Mouse (Mus musculus) frontal cortex, adult 2 months (tissue): Measurements from ENCODE around the gene Tmem114. TPM values are rescaled to one million over a fixed set of nuclear protein-coding genes. Genes with fewer than 3 reads are reported as not detected.

Experiments
- DNase-seq, 2 experiments: peaks; one replicate each; pipeline ENCODE4 v3.0.0; 2022; ENCODE audit warnings: low spot score in 1 of 2; ENCODE audit errors: extremely low spot score in 1 of 2
- polyA plus RNA-seq: library from polyadenylated mRNA; depleted of rRNA; stranded (reverse); fragments of >200 nt; gene quantifications from 2 replicates; pipeline ENCODE4 v1.2.3, GENCODE M21; 2012; rRNA removed

Gene Tmem114
- polyA plus RNA-seq: 1.8 and 2.6 TPM in 2 replicates

DNA sequence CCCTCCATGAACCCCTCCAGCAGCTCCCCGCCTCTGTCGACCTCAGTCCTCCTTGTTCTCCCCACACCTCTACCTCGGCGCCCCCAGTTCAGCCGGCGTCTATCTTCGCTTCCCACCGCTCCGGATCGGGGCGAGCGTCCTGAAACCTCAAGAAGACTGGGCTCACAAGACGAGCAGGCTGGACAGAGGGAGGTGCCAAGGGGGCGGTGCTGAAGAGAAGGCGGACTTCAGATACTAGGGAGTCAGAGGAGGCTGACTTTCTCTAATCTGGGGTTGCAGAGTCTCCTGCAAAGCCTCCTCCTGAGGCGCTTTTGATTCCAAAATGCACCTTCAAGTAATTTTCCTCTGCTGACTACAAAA is at the start of gene Tmem114:
TSS of gene Tmem114 (minus strand) at position 166 of the 360 bp plus-strand sequence.
- peak in 1 of 2 experiments; percentile 26 for DNase-seq

DNA sequence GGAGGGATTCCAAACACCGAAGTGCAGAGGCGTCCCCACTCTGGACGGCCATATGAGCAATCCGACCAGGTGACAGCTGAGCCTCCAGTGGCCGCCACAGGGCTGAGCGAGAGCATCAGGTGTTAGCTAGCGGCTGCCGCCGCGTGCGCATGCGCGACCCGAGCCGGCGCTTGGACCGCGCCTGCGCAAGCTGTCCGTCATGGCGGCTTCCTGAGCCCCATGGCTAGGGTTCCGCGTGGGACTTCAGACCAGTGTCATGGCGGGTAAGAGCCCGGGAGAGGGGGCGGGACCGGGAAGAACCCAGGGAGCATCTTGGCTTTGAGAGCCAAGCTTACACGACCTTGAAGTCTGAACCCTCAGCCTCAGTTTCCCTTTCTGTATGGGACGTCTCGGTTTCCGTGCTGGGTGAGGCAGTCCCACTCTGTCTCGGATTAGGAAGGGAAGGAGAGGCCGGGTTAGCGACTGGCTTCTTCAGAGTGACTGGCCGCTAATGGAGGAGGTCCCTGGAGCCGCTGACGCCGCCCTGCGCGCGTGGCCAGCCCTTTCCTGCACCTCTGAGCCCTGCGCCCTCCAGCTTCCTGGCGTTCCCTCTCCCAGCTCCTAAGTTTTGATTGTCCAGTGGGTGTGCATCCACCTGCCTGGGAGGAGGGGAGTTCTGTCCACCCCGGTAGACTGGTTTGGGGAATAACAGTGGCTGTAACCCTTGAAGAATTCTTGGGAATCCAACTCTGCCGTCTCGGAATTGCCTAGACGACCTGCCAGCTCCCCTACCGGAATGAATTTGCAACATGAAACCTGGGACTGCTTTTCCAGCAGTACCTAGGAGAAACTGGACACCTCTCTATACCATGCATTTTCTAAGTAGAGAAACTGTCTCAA is 45.9 kb upstream of the Tmem114 start, which contains the start of gene Mettl22:
TSS of gene Mettl22 (plus strand) at position 186 of the 879 bp plus-strand sequence.
- DNase-seq: peak; percentile 86 to 93

DNA sequence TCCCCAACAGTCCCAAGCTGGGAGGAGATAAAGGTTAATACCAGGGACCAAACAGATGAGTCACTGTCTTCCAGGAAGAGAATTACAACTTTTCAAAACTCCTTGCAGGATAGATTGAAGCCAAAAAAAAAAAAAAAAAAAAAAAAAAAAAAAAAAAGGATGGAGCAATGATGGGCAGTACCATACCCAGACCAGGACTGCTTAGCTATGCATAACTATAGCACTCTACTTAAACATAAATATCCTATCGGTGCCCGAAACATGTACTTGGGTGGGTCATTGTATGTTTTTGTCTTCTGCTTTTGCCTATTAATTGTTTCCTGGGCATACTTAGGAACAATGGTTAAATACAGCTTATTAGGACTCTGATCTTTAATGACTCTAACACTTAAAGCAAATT is 45.2 kb upstream of the Tmem114 start:
- no peak for DNase-seq

DNA sequence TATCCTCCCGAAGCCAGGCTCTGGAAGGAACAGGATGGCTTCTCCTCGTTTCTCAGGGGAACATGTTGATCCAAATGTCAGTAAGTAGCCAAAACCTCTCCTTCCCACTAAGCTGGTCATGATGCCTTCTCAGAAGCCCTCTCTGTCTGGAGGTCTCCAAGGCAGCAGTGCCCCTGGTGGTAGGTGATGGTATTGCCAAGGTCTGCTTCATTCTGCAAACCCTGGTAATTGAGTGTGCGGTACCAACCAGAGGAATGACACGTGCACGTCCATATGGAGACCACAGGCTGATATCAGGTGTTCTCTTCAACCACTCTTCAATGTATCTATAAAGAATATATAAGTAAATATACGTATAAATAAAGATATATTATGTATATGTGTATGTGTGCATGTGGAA is 34.2 kb upstream of the Tmem114 start:
- peak in 1 of 2 experiments; percentile 74 for DNase-seq

DNA sequence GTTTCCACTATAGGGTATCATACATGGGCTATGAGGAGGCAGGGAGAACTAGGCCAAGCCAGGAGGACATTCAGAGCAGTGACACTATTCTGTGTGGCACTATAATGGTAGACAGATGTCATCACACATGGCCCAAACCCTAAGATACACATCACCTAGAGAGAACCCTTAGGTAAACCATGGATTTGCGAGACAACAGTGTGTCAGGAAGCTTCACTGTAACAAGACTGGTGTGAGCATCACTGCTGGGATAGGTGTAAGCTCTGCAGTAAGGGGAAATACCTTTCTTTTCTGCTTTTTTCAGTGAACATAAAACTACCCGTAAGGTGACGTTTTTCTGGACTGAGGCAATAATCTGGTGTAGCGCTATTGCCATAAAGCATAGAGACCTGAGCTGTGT is 33.5 kb upstream of the Tmem114 start:
- no peak for DNase-seq

DNA sequence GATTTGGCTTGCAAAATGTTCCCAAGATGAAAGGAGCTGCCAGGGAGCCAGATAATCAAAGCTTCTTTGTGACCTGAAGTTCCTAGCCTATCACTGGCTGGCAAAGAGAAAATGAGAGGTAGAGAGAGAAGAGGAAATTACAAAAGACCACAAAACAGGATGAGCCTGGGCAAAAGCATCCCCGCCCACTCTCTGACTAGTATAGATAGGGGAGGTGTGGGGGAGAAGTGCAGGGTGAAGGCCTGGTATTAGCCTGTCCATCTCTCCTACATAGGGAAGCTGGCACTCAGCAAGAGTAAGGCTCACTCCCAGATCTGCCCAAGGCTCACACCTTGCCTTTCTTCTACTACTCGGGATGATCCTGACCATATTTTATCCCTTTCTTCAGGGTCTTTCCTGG is 30.3 kb upstream of the Tmem114 start:
- no peak for DNase-seq

DNA sequence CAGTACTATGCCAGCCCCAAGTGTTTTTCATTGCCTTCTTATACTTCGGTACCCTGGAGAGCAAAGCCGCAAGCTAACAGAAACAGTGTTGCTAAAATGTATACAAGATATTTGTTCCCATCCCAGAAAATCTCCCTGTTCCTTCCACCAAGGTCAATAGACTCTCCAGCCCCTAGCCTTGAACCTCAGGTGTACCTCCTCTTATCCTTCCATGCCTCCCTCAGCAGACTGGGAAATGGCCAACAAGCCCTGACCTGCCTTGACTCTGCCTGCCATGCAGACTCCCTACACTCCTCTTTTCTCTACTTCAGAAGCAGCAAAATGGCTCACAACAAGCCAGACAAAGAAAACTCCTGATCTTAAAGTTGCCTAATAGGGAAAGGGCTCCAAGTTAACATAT is 28.4 kb upstream of the Tmem114 start:
- no peak for DNase-seq

DNA sequence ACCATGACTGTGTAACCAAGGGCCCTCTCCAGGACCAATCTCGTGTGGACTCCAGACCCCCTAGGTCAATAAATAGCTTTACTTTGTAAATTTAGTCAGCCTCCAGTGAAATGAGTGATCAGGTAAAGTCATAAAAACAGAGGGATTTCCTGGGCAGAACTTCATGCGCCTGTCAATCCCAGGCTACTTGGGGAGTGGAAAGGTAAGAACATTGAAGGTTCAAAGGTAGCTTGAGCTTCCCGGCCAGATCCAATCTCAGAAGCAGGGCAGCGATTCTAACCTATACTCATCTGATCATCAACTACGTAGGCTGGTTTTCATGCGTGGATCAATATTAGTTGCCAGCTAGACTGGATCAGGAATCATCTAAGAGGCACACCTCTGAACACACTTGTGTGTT is 21.3 kb upstream of the Tmem114 start:
- DNase-seq: no peak

DNA sequence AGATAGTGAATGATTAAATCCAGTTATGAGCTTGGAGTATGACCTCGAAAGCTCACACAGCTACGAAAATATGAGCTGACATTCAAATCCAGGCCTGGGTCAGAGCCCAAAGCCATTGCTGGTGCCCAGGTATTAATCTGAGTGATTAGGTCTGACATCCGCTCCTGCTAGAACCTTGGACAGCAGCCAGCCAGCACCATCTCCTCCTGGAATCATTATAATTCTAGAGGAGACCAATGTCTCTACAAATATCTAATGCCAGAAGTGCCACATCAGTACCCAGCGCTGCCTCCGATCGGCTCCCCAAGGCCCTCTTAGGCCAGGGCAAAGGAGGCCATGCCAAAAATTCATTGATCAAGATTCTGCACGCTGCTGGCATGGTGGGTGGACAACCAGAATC is 20.0 kb upstream of the Tmem114 start:
- DNase-seq: no peak

DNA sequence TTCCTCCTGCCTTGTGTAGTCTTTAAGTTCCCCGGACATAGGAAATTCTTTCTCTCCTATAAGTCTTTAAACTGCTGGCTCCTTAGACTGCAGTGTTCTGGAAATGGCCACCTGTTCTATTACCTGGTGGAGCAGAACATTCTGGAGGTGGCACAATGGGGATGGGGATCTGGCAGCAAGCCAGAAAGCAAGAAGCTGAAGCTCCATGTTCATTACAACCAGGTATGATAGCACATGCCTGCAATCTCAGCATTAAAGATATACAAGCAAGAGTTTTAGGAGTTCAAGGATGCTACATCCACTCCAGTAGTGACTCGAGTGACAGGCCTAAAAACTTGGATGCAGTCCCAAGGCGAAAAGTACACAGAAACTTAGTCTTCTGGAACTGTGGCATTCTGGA is 7.7 kb upstream of the Tmem114 start:
- DNase-seq: no peak

DNA sequence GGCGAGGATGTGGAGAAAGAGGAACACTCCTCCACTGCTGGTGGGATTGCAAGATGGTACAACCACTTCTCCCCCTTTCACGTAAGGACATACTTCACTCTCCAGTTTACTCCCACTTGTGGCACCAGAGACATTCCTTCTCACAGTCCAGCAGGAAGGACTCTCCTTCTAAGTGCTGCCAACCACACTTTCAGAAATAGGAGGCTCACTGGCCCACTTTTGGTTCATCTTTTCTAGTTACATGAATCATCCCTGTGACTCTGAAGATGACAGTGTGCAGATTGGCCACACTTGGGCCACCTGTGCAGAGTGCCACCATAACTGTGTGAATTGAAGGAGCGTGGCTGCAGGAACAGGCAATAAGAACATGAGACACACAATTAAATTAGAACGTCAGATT is 4.6 kb upstream of the Tmem114 start:
- DNase-seq: peak in 1 of 2 experiments; percentile 19

DNA sequence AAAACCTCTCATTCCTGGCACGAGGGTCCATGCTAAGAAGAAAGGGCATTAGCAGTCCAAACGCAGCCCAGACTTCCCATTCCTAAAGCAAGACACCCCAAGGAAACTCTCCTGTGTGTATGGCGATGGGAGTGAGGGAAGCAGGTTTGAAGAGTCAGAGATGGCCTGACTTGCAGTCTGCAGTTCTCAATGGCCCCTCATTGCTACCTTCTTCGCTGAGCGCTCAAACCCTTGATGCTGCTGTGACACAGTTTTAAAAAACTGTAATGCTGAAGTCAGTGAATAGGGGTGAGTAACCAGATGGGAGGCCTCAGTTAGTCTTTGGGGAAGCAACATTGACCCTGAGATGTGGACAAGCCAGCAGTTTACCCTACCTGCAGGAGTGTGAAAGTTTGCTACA is 800 bp upstream of the Tmem114 start:
- no peak for DNase-seq

DNA sequence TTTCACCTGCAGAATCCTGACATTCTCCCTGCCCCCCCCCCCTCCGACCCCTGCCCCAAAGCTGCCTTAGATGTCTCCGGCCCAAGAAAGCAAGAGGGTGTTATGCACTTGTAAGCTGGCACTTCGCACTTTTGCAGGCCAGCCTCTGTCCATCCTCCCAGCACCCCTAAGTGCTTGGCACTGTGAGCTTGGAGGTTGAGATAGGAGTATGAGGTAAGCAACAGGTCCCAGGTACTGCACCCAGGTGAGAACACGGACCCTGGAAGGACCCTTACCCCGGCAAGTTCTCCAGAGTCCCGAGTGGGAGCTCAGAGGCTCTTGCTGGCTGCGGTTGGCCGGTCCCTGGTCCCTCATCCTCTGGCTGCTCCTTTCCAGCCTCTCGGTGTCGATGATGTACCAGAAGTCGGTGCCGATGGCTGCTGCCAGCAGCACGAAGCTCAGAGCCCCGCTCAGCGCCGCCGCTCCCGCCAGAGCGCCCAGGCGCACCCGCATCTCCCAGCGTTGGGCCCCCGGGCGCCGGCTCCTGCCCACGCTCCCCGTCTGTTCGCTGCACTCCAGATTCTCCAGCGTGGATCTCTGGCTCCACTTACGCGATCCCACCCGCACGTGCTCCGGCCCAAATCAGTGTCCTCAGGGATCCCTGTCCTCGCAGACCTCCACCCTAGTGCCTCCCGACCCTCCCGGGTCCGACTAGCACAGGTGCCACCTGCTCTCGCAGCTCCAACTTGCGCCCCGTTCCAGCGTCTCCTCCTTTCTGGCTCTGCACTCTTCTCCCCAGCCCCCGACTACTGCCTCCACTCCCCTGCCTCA is 570 bp downstream of the Tmem114 start:
- DNase-seq: peak in 1 of 2 experiments; percentile 79

DNA sequence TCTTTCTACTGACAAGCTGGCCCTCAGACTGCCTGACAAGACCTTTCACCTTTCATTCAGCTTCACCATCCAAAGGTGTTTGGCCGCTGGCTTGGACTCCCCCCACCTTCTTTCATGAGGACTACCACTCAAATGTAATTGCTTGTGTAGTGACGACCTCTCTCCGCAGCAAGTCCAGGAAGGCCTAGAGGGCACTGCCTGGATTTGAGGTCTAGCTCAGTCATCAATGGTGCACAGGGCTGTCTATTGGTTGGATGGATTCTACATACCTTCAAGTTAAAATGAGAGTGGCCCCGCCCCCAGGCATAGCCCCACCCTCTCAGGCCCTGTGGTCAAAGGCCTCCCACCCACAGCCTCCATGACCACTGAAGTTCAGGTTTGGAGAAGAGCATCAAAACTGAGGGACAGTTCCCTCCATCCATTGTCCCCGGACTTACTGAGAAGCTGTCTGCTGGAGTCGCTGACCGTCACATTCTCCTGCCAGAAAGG is 1.3 kb downstream of the Tmem114 start:
- DNase-seq: no peak

DNA sequence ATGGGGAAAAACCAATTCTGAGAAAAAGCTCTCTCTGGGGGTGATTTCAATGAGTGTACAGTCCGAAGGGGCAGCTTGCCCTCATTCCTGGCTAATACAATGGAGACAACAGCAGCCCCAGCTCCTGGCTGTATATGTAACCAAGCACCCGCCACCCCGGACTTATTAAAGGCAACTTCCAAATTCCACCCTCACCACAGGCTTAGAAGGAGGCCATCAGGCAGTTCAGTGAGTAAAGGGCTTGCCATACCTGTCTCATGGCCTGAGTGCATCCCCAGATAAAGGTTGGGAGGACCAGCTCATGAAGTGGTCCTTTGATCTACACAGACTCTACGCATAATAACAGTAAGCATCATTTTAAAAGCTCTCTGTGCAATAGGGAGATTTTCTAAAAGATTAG is 4.1 kb downstream of the Tmem114 start:
- no peak for DNase-seq

DNA sequence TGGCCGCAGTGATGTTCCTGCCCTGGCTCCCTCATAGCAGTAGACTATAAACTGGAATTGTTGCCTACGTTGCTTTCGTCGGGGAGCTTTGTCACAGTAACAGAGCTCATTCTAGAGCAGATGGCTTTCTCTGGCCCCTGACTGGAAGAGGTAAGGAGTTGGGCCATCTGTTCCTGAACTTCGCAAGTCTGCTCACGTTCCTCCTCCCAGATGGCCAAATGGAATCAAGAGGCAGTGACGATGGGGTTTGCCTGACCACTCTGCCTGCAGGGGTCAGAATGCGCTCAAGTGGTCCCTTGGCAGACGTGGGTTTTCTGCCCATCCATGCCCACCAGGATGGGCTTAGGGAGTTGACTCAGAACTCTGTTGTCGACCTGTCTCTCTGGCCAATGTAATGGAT is 4.6 kb downstream of the Tmem114 start:
- DNase-seq: no peak

DNA sequence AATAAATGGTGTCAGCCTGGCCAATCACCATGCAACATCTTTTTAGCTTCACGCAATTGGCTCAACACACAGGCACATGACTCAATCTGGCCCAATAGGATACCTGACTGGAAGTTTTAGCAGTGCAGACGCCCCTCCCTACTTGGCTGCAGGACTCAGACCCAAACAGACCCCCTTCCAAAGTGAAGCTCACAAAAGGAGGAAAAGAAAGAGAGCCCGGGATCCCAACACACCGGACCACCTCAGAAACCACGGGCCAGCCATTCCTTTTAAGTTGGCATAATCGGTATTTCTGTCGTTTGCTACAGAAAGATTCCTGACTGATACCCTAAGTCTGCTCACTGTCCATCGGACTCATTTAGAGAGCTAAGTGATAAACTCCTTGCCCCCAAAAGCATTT is 5.3 kb downstream of the Tmem114 start:
- no peak for DNase-seq

DNA sequence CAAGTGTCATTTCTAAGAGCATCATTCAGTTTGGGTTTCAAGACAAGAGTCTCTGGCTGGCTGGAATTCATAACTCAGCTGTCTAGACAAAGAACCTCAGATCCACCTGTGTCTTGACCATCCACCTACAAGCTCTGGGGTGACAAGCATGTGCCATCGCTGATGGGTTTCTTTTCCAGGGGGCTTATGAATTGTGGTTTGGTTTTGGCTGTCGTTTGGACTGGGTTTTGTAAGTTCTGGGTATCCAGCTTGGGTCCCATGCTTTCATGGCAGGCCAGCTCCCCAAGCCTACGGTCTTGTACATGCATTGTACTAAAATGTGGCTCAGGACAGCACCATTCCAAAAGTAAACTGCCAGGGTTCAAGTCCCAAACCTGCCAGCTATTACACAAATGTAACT is 6.8 kb downstream of the Tmem114 start:
- DNase-seq: no peak

DNA sequence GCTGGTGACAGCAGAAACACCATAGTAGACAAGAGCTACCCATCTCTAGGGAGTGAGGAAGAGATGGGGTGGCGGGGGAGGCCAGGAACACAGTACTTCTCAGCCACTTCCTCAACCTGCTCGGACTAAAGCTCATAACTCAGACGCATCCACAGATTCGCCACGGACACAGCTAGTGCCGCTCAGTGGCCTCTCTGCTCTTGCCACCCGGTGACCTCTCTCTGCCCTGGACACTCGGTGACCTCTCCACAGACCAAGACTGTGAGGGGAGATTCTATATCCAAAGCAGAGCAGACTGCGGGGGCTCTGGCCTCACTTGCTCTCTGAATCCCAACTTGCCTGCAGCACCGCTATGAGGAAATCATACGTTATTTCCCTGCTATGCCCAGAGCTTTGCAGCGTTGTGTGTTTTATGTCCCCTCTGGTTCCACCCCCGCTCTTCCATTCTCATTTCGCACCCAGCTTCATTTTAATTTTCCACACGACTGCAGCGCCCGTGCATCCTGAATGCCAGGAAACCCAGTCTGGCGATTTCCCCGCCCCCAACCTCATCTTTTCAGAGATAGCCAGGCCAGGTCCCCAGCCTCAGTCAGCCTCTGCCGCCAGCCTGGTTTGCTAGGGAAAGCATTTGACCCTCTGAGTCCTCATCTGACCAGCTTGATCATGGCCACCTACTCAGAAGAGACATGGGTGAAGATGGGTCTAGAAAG is 7.8 kb downstream of the Tmem114 start:
- DNase-seq: peak in 1 of 2 experiments; percentile 19

DNA sequence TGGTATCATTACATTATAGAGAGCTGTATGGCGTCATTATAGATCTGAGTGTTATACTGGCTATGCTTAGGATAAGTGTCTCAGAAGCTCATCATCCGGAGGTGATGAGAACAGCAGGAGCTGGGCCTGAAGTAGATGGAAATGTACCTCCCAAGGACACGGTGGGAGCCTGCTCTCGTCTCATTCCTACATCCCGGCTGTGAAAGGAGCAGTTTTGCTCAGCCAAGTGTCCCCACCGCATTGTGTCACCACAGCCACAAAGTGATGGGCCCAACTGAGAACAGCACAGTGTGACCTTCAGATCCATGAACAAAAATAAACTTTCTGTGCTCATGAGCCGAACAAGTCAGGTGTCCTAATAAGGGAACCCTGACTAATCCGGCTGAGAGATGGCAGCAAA is 8.9 kb downstream of the Tmem114 start:
- DNase-seq: no peak

DNA sequence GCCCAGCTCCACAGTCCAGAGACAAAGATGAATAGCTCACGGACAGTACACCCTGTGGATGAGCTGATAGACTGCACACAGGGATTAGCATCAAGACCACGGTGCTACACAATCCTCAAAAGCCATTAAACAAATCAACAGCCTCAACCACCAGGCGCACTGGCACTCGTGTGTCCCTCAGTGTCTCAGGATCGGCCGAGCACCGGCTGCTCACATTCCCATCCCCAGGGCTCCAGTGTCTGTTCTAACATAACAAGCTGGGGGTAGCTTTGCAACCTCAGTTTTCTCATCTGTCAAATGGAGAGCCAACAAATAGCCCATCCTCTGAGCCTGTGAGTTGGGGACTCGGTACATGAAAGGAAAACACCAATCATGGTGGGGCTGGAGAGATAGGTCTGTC is 11.5 kb downstream of the Tmem114 start:
- no peak for DNase-seq
